Mouse (Mus musculus) heart, adult 2 months (tissue): ENCODE results near the gene Hexb. TPM values are rescaled to one million over a fixed set of nuclear protein-coding genes. Genes with fewer than 3 reads are reported as not detected.
A peak's percentile ranks its signal among the peaks of the same experiment; 100 is the strongest.

ENCODE experiments used
- DNase-seq, 2 experiments: peaks; one replicate each; pipeline ENCODE4 v3.0.0; 2021
- H3K27ac ChIP-seq: fragments of 200-600 bp; 2 replicates; pipeline ENCODE4 v1.8.1; 2022
- H3K27me3 ChIP-seq: fragments of 200-500 bp; 2 replicates; pipeline ENCODE4 v1.6.1; 2012; ENCODE audit warnings: mild to moderate bottlenecking, low read length, inconsistent platforms, mixed read lengths; ENCODE audit not compliant: control insufficient read depth, insufficient read depth
- H3K36me3 ChIP-seq: fragments of 200-500 bp; 2 replicates; pipeline ENCODE4 v1.6.1; 2012; ENCODE audit warnings: low read length, inconsistent platforms; ENCODE audit not compliant: control insufficient read depth, insufficient read depth
- H3K4me1 ChIP-seq: fragments of 200-500 bp; 2 replicates; pipeline ENCODE4 v1.6.1; 2011; ENCODE audit warnings: low read length; ENCODE audit not compliant: control insufficient read depth, insufficient read depth
- H3K4me3 ChIP-seq: fragments of 200-600 bp; 2 replicates; pipeline ENCODE4 v1.8.1; 2022
- H3K79me2 ChIP-seq: fragments of 200-500 bp; replicated peaks from 2 replicates; pipeline ENCODE4 v1.6.1; 2012; ENCODE audit warnings: mild to moderate bottlenecking, inconsistent platforms, low read length, moderate library complexity, mixed read lengths; ENCODE audit not compliant: control insufficient read depth, insufficient read depth
- H3K9ac ChIP-seq: fragments of 200-500 bp; 2 replicates; pipeline ENCODE4 v1.6.1; 2012; ENCODE audit warnings: low read depth, mild to moderate bottlenecking, control low read depth, inconsistent platforms, low read length, mixed read lengths
- CTCF ChIP-seq: fragments of 200-600 bp; IDR thresholded peaks from 2 replicates; pipeline ENCODE4 v1.8.1; 2022; ENCODE audit warnings: antibody characterized with exemption, mild to moderate bottlenecking, moderate library complexity
- EP300 ChIP-seq: fragments of 200-500 bp; IDR thresholded peaks from 2 replicates; pipeline ENCODE4 v1.6.1; 2011; ENCODE audit warnings: low read depth, low read length, control low read depth; ENCODE audit not compliant: insufficient read depth
- POLR2A ChIP-seq: fragments of 200-500 bp; IDR thresholded peaks from 2 replicates; pipeline ENCODE4 v1.6.1; 2011; ENCODE audit warnings: mild to moderate bottlenecking, low read depth, low read length, control low read depth; ENCODE audit not compliant: insufficient read depth
- WGBS: fragments of 180-500 bp; shearing (Covaris S2); methylation state at CpG from one replicate; pipeline ENCODE4 v1.1.7; 2018; 5-methylcytosine and 5-hydroxymethylcytosine counted together
- intact Hi-C: fragments of 180-260 bp; cut with DNase I; formaldehyde crosslinking; loops from one replicate; pipeline ENCODE4 v1.15.1; 2025
- long read RNA-seq: library from polyadenylated mRNA; stranded (forward); transcript quantifications from one replicate; pipeline ENCODE4 v2.0.0, GENCODE M21; 2021
- polyA plus RNA-seq: library from polyadenylated mRNA; depleted of rRNA; stranded (reverse); fragments of >200 nt; gene quantifications from 2 replicates; pipeline ENCODE4 v1.2.3, GENCODE M21; 2012; rRNA removed
- total RNA-seq, 2 experiments: library from RNA; stranded (reverse); gene quantifications; 2 replicates each; pipeline ENCODE4 v1.2.3; 2021

The Hexb gene
- total RNA-seq (10 to 100 TPM; 21.2 to 21.7 TPM), polyA plus RNA-seq (21.3 and 26.5 TPM in 2 replicates)
- long read RNA-seq, transcript Hexb-201 (14 exons, 1,905 nt), result major isoform, 32 of 36 reads
- long read RNA-seq, partial matches to known transcripts, result 1 of 36 reads
- long read RNA-seq, other reads (novel, unspliced or antisense), result 3 of 36 reads

- TF ChIP-seq CTCF (peak; percentile 49), POLR2A (peak; percentile 89), EP300 (no peak)
- Histone ChIP-seq H3K4me1 (no peaks in the 10 kb centered on the region; the same call in 1 of the 2 replicates), H3K9ac (peak within 1 kb of the TSS; percentile 74), H3K36me3 (no peaks in the 10 kb centered on the region), H3K79me2 (no peaks in the 10 kb centered on the region), H3K4me3 (peak within 1 kb of the TSS; percentile 95), H3K27me3 (no peaks in the 10 kb centered on the region), H3K27ac (peak within 1 kb of the TSS; percentile 92)
- intact Hi-C loops, result loop anchor here (10.0 kb wide), 1 partner anchor 1067 kb away; the partner anchor contains the start of genes Ankra2 and Utp15
- WGBS, result under 1% methylated on average over 45 of the region's 45 CpGs
- peak; percentile 97 to 98 for DNase-seq
These were observed at the start of gene Hexb for GRCm38 (mm10) chr13:97197932-97198562. TSS of gene Hexb (minus strand) at chr13:97198357.

GRCm38 (mm10) chr13:97247754-97248153, 49.6 kb upstream of the Hexb start:
- Histone ChIP-seq H3K4me3 (no peak overlapping the region), H3K27me3 (no peaks in the 10 kb centered on the region), H3K36me3 (peaks cover 4% of the 10 kb centered on the region), H3K27ac (no peak overlapping the region; the same call in 1 of the 2 replicates), H3K9ac (no peak overlapping the region), H3K79me2 (no peaks in the 10 kb centered on the region), H3K4me1 (peaks cover 24% of the 10 kb centered on the region)
- no peak for DNase-seq
- intact Hi-C loops, result no loop called here
- WGBS, result 76% methylated on average over 4 of the region's 4 CpGs
- TF ChIP-seq POLR2A, result no peak

GRCm38 (mm10) chr13:97246217-97246616, 48.1 kb upstream of the Hexb start:
- intact Hi-C loops, result no loop called here
- Histone ChIP-seq H3K27ac (no peak overlapping the region), H3K9ac (no peak overlapping the region), H3K79me2 (no peaks in the 10 kb centered on the region), H3K27me3 (no peaks in the 10 kb centered on the region), H3K4me3 (no peak overlapping the region), H3K36me3 (peaks cover 4% of the 10 kb centered on the region), H3K4me1 (peaks cover 29% of the 10 kb centered on the region)
- no peak for TF ChIP-seq EP300
- no peak for TF ChIP-seq POLR2A
- no peak for DNase-seq
- WGBS, result 92% methylated on average over 16 of the region's 16 CpGs

- DNase-seq, result no peak
- intact Hi-C loops, result no loop called here
- no peak overlapping the region for H3K4me3 ChIP-seq
- WGBS, result 83% methylated on average over 12 of the region's 12 CpGs
- no peaks in the 10 kb centered on the region for H3K27me3 ChIP-seq
- H3K36me3 ChIP-seq, result peaks cover 4% of the 10 kb centered on the region
- H3K9ac ChIP-seq, result no peak overlapping the region
- TF ChIP-seq CTCF, result no peak
- H3K79me2 ChIP-seq, result no peaks in the 10 kb centered on the region
- H3K27ac ChIP-seq, result no peak overlapping the region
- peaks cover 29% of the 10 kb centered on the region for H3K4me1 ChIP-seq
These were observed 47.0 kb upstream of the Hexb start for GRCm38 (mm10) chr13:97245157-97245556.

- peaks cover 4% of the 10 kb centered on the region for H3K36me3 ChIP-seq
- peaks cover 28% of the 10 kb centered on the region for H3K4me1 ChIP-seq
- intact Hi-C loops, result loop anchor here (5.0 kb wide), 3 partner anchors 68 to 303 kb away; no protein-coding TSS in a partner anchor
- no peaks in the 10 kb centered on the region for H3K27me3 ChIP-seq
- TF ChIP-seq CTCF, result no peak
- TF ChIP-seq EP300, result no peak
- no peak for TF ChIP-seq POLR2A
- no peak overlapping the region for H3K4me3 ChIP-seq
- no peak overlapping the region for H3K9ac ChIP-seq
- no peaks in the 10 kb centered on the region for H3K79me2 ChIP-seq
- no peak for DNase-seq
- no peak overlapping the region for H3K27ac ChIP-seq
- 57% methylated on average over 11 of the region's 11 CpGs for WGBS
These were observed 46.6 kb upstream of the Hexb start for GRCm38 (mm10) chr13:97244712-97245105.

- intact Hi-C loops, result loop anchor here (5.0 kb wide), 3 partner anchors 68 to 303 kb away; no protein-coding TSS in a partner anchor
- Histone ChIP-seq H3K4me1 (peaks cover 26% of the 10 kb centered on the region), H3K27me3 (no peaks in the 10 kb centered on the region), H3K4me3 (no peak overlapping the region), H3K79me2 (no peaks in the 10 kb centered on the region), H3K36me3 (peaks cover 4% of the 10 kb centered on the region), H3K27ac (no peak overlapping the region), H3K9ac (no peak overlapping the region)
- WGBS, result 56% methylated on average over 15 of the region's 15 CpGs
- TF ChIP-seq CTCF, result no peak
- no peak for DNase-seq
These were observed 46.0 kb upstream of the Hexb start for GRCm38 (mm10) chr13:97243962-97244711.
